Mouse (Mus musculus) MEL (cell line): Measurements from ENCODE around the gene Epha4. TPM values are rescaled to one million over a fixed set of nuclear protein-coding genes. Genes with fewer than 3 reads are reported as not detected.

Experiments
- DNase-seq: peaks from one replicate; pipeline ENCODE4 v3.0.0; 2011; ENCODE audit warnings: low read depth, low spot score
- H3K27ac ChIP-seq: 2 replicates; pipeline ENCODE4 v1.5.1; 2012; ENCODE audit warnings: low read depth, mild to moderate bottlenecking, control low read depth, low read length, moderate library complexity; ENCODE audit not compliant: control insufficient read depth
- H3K27me3 ChIP-seq, 2 experiments: fragments of 150-350 bp in 1 of 2; sonication (generic) in 1 of 2; 2 replicates each; pipeline ENCODE4 v1.6.1; 2012; ENCODE audit warnings: low read length in 2 of 2, mild to moderate bottlenecking in 2 of 2, improper control_type of control experiment in 1 of 2, moderate library complexity in 1 of 2; ENCODE audit not compliant: insufficient read depth in 2 of 2, control insufficient read depth in 1 of 2
- H3K36me3 ChIP-seq, 2 experiments: 2 replicates each; pipeline ENCODE4 v1.6.1; 2012 to 2014; ENCODE audit warnings: low read length in 2 of 2, improper control_type of control experiment in 1 of 2, inconsistent platforms in 1 of 2, mild to moderate bottlenecking in 1 of 2; ENCODE audit not compliant: insufficient read depth in 2 of 2, control insufficient read depth in 1 of 2
- H3K4me1 ChIP-seq, 2 experiments: fragments of 150-350 bp in 1 of 2; sonication (generic) in 1 of 2; 2 replicates each; pipeline ENCODE4 v1.6.1; 2012; ENCODE audit warnings: low read length in 2 of 2, improper control_type of control experiment in 1 of 2, mild to moderate bottlenecking in 1 of 2; ENCODE audit not compliant: insufficient read depth in 2 of 2, control insufficient read depth in 1 of 2
- H3K4me3 ChIP-seq, 2 experiments: fragments of 150-350 bp in 1 of 2; sonication (generic) in 1 of 2; 2 replicates each; pipeline ENCODE4 v1.5.1; 2012; ENCODE audit warnings: low read depth in 2 of 2, low read length in 2 of 2, mild to moderate bottlenecking in 2 of 2, moderate library complexity in 2 of 2, control low read depth in 1 of 2, improper control_type of control experiment in 1 of 2; ENCODE audit not compliant: control insufficient read depth in 1 of 2, insufficient read depth in 1 of 2
- H3K79me2 ChIP-seq: 2 replicates; pipeline ENCODE4 v1.6.1; 2012; ENCODE audit warnings: mild to moderate bottlenecking, low read length, moderate library complexity; ENCODE audit not compliant: control insufficient read depth, poor library complexity, insufficient read depth
- H3K9ac ChIP-seq: 2 replicates; pipeline ENCODE4 v1.6.1; 2012; ENCODE audit warnings: low read depth, mild to moderate bottlenecking, control low read depth, low read length, moderate library complexity; ENCODE audit not compliant: control insufficient read depth, poor library complexity, severe bottlenecking
- H3K9me3 ChIP-seq: fragments of 150-350 bp; sonication (generic); replicated peaks from 2 replicates; pipeline ENCODE4 v1.6.1; 2012; ENCODE audit warnings: mild to moderate bottlenecking, low read length, improper control_type of control experiment, moderate library complexity; ENCODE audit not compliant: insufficient read depth
- CHD1 ChIP-seq: IDR thresholded peaks from 2 replicates; pipeline ENCODE4 v1.6.1; 2012; ENCODE audit warnings: low read depth, mild to moderate bottlenecking, inconsistent platforms, low read length, improper control_type of control experiment
- ELF1 ChIP-seq: IDR thresholded peaks from 2 replicates; pipeline ENCODE4 v1.6.1; 2014; ENCODE audit warnings: low read depth, mild to moderate bottlenecking, inconsistent platforms, low read length, improper control_type of control experiment, moderate library complexity
- GATA1 ChIP-seq: IDR thresholded peaks from 2 replicates; pipeline ENCODE4 v1.6.1; 2011; ENCODE audit warnings: low read depth, low read length, improper control_type of control experiment
- JUND ChIP-seq: IDR thresholded peaks from 2 replicates; pipeline ENCODE4 v1.6.1; 2011; ENCODE audit warnings: low read depth, mild to moderate bottlenecking, improper control_type of control experiment, low read length
- MAFK ChIP-seq: IDR thresholded peaks from 2 replicates; pipeline ENCODE4 v1.6.1; 2011; ENCODE audit warnings: low read depth, mild to moderate bottlenecking, low read length, improper control_type of control experiment, borderline replicate concordance
- MEF2A ChIP-seq: IDR thresholded peaks from 2 replicates; pipeline ENCODE4 v1.6.1; 2014; ENCODE audit warnings: low read depth, mild to moderate bottlenecking, inconsistent platforms, low read length, improper control_type of control experiment; ENCODE audit not compliant: poor library complexity, insufficient replicate concordance, severe bottlenecking; ENCODE audit errors: extremely low read depth
- MYB ChIP-seq: IDR thresholded peaks from 2 replicates; pipeline ENCODE4 v1.6.1; 2011; ENCODE audit warnings: mild to moderate bottlenecking, low read depth, low read length, improper control_type of control experiment
- NELFE ChIP-seq: IDR thresholded peaks from 2 replicates; pipeline ENCODE4 v1.6.1; 2011; ENCODE audit warnings: low read depth, low read length, improper control_type of control experiment
- POLR2A ChIP-seq, 2 experiments: IDR thresholded peaks; 2 replicates each; pipeline ENCODE4 v1.6.1; 2011 to 2012; ENCODE audit warnings: low read length in 2 of 2, mild to moderate bottlenecking in 2 of 2, control low read depth in 1 of 2, improper control_type of control experiment in 1 of 2, low read depth in 1 of 2, moderate library complexity in 1 of 2; ENCODE audit not compliant: control insufficient read depth in 1 of 2, insufficient read depth in 1 of 2, poor library complexity in 1 of 2
- RCOR1 ChIP-seq: IDR thresholded peaks from 2 replicates; pipeline ENCODE4 v1.6.1; 2012; ENCODE audit warnings: low read depth, mild to moderate bottlenecking, inconsistent platforms, low read length, improper control_type of control experiment
- TBP ChIP-seq: IDR thresholded peaks from 2 replicates; pipeline ENCODE4 v1.8.0; 2011; ENCODE audit warnings: low read depth, low read length, improper control_type of control experiment
- UBTF ChIP-seq: IDR thresholded peaks from 2 replicates; pipeline ENCODE4 v1.6.1; 2012; ENCODE audit warnings: low read depth, mild to moderate bottlenecking, inconsistent platforms, low read length, improper control_type of control experiment, moderate library complexity, borderline replicate concordance; ENCODE audit not compliant: insufficient read depth
- USF1 ChIP-seq: IDR thresholded peaks from 2 replicates; pipeline ENCODE4 v1.6.1; 2014; ENCODE audit warnings: low read depth, mild to moderate bottlenecking, inconsistent platforms, low read length, improper control_type of control experiment, moderate library complexity
- ZC3H11A ChIP-seq: IDR thresholded peaks from 2 replicates; pipeline ENCODE4 v1.6.1; 2012; ENCODE audit warnings: low read depth, mild to moderate bottlenecking, inconsistent platforms, low read length, improper control_type of control experiment
- ZKSCAN1 ChIP-seq: IDR thresholded peaks from 2 replicates; pipeline ENCODE4 v1.6.1; 2012; ENCODE audit warnings: low read depth, mild to moderate bottlenecking, inconsistent platforms, low read length, improper control_type of control experiment, moderate library complexity
- ZMIZ1 ChIP-seq: IDR thresholded peaks from 2 replicates; pipeline ENCODE4 v1.6.1; 2012; ENCODE audit warnings: low read depth, mild to moderate bottlenecking, inconsistent platforms, low read length, improper control_type of control experiment, moderate library complexity
- polyA plus RNA-seq, 2 experiments: library from polyadenylated mRNA; stranded (reverse) in 1 of 2; unstranded in 1 of 2; fragments of >175 nt in 1 of 2; fragments of >200 nt in 1 of 2; gene quantifications; 2 replicates each; pipeline versions ENCODE4 v1.2.1 to v1.2.4; 2012; ENCODE audit warnings: low replicate concordance in 2 of 2, low read depth in 1 of 2; ENCODE audit not compliant: insufficient read length in 2 of 2, insufficient read depth in 1 of 2, missing spikeins in 1 of 2
- total RNA-seq: library from RNA; depleted of rRNA; stranded (reverse); fragments of 300-350 nt; gene quantifications from 2 replicates; pipeline ENCODE4 v1.2.3, GENCODE M21; 2012

Gene Epha4
- total and polyA plus RNA-seq, 3 experiments, result not detected

DNA sequence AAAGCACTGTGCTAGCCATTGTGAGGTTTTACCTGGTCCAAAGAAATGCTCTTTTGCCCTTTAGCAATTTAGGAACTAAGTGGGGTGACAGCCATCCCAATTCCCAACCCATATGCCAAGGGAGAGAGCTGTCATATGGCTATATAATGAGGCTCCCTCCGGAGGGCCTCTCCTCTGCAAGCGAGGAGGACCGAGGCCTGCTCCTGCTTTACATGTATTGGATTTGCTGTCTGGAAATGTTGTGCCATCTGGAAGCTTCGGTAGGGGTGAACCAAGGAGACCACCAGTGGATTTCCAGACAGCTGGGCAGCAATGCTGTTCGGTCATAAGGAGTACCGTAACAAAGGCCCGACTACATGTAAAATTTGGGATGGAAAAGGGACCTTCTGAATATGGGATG lies 37.0 kb upstream of the Epha4 start:
- H3K9me3 ChIP-seq, result no peaks in the 10 kb centered on the region
- no peak overlapping the region for H3K4me3 ChIP-seq

DNA sequence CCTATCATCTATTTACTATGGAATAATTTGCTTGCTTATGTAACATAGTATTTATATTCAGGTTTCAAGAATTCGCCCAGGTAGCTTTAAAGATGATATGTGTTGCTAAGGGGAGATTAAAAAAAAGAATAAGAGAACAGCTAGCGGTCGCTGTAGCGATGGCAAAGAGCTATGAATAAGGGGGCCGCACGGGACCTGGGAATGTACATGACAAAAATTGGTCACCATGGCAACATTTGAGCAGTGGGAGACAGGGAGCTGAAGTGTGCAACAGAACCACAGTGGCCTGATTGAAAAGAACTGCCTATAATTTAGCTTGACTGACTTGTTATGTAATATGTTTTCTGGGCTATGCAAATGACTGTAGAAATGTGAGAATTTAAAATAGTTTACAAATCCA lies 30.8 kb upstream of the Epha4 start:
- Histone ChIP-seq H3K9me3 (no peaks in the 10 kb centered on the region), H3K79me2 (no peaks in the 10 kb centered on the region), H3K4me3 (no peak overlapping the region), H3K36me3 (no peaks in the 10 kb centered on the region), H3K27ac (no peak overlapping the region), H3K27me3 (no peaks in the 10 kb centered on the region), H3K4me1 (no peaks in the 10 kb centered on the region), H3K9ac (no peak overlapping the region)
- DNase-seq, result no peak
- no peak for TF ChIP-seq ZKSCAN1
- TF ChIP-seq UBTF, result no peak
- TF ChIP-seq MAFK, result no peak
- no peak for TF ChIP-seq RCOR1
- TF ChIP-seq CHD1, result no peak
- no peak for TF ChIP-seq POLR2A (IDR thresholded peaks at IDR 0.05; ENCODE audit: control insufficient read depth in 1 of 2, insufficient read depth in 1 of 2, low read depth in 1 of 2, low read length in 2 of 2, poor library complexity in 1 of 2)
- no peak for TF ChIP-seq USF1
- TF ChIP-seq MEF2A, result no peak

More for the DNA sequence above, 37.0 kb upstream of the Epha4 start:
- no peak for TF ChIP-seq MEF2A
- TF ChIP-seq JUND, result no peak
- TF ChIP-seq GATA1, result no peak
- no peak for TF ChIP-seq NELFE
- no peak for TF ChIP-seq TBP
- TF ChIP-seq ZC3H11A, result no peak
- no peak for TF ChIP-seq MYB
- no peak for TF ChIP-seq ZMIZ1
- H3K9ac ChIP-seq, result no peak overlapping the region
- H3K36me3 ChIP-seq, result no peaks in the 10 kb centered on the region
- DNase-seq, result no peak
- no peaks in the 10 kb centered on the region for H3K79me2 ChIP-seq
- H3K27ac ChIP-seq, result no peak overlapping the region
- H3K27me3 ChIP-seq, result no peaks in the 10 kb centered on the region
- no peaks in the 10 kb centered on the region for H3K4me1 ChIP-seq

DNA sequence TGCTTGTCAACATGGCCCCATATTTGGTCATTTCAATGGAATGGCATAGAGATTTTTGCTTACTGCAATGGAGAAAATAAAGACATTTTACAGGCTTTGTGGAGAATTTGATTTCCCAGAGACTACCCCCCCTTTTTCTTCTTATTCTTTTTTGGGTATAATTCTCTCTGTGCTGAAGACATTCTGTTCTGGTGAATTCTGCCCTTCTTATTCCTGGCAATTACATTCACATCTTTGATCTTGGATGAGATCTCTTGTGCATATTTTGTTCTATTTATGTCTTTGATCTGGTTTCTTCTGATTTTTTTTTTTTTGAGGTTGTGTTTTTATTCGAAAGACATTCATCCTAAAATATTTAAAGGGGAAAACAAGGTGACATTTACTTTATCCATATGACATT lies 30.1 kb upstream of the Epha4 start:
- H3K36me3 ChIP-seq, result no peaks in the 10 kb centered on the region
- no peaks in the 10 kb centered on the region for H3K79me2 ChIP-seq
- H3K4me1 ChIP-seq, result no peaks in the 10 kb centered on the region
- DNase-seq, result no peak
- no peak overlapping the region for H3K4me3 ChIP-seq
- H3K27me3 ChIP-seq, result no peaks in the 10 kb centered on the region
- no peaks in the 10 kb centered on the region for H3K9me3 ChIP-seq
- no peak overlapping the region for H3K27ac ChIP-seq
- no peak for TF ChIP-seq ELF1
- no peak overlapping the region for H3K9ac ChIP-seq
